Mouse (Mus musculus) gonadal fat pad, adult 2 months (tissue): ENCODE results near the gene Ifna6. TPM values are rescaled to one million over a fixed set of nuclear protein-coding genes. Genes with fewer than 3 reads are reported as not detected.
"Not testable (repeated sequence)": the region's sequence is repeated elsewhere in the genome, so short reads cannot be mapped to it uniquely, and the experiment has no call there.

Experiments used
- DNase-seq: peaks from one replicate; pipeline ENCODE4 v3.0.0-alpha.2; 2012; ENCODE audit warnings: low read depth
- polyA plus RNA-seq: library from polyadenylated mRNA; depleted of rRNA; stranded (reverse); fragments of >200 nt; gene quantifications from 2 replicates; pipeline ENCODE4 v1.2.3, GENCODE M21; 2012; rRNA removed

The Ifna6 gene
- not detected in 2 replicates for polyA plus RNA-seq

DNA sequence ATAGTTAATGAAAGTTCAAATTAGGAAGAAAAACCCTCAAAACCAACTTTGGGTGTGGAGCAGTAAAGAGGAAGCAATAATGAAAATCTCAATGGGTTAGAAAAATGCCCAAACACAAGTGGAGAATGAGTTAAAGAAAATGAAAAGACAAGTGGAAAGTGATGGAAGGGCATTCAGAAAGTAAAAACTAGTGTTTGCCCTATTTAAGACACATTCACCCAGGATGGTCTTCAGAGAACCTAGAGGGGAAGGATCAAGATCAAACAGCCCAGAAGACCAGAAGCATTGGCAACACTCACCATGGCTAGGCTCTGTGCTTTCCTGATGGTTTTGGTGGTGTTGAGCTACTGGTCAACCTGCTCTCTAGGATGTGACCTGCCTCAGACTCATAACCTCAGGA is at the start of gene Ifna6:
TSS of gene Ifna6 (plus strand) at position 301 of the 400 bp plus-strand sequence.
- DNase-seq, result not testable (repeated sequence)

- not testable (repeated sequence) for DNase-seq
Measured at GRCm38 (mm10) chr4:88779550-88779949, 47.7 kb upstream of the Ifna6 start, which contains the start of gene Gm13272. Gene Gm13272, plus strand, starts transcription at chr4:88779850.

- DNase-seq, result not testable (repeated sequence)
Measured at GRCm38 (mm10) chr4:88780320-88780719, 46.9 kb upstream of the Ifna6 start.

- DNase-seq, result not testable (repeated sequence)
Measured at GRCm38 (mm10) chr4:88781831-88782230, 45.4 kb upstream of the Ifna6 start, which contains the start of gene Ifnz. Gene Ifnz, plus strand, starts transcription at chr4:88782131.

- DNase-seq, result not testable (repeated sequence)
Measured at GRCm38 (mm10) chr4:88782335-88782734, 44.9 kb upstream of the Ifna6 start.

- DNase-seq, result not testable (repeated sequence)
Measured at GRCm38 (mm10) chr4:88785409-88785808, 41.8 kb upstream of the Ifna6 start, which contains the start of gene Gm13276. Gene Gm13276, plus strand, starts transcription at chr4:88785709.

GRCm38 (mm10) chr4:88788402-88788801 is 38.8 kb upstream of the Ifna6 start, which contains the start of gene Gm13277:
Gene Gm13277, plus strand, starts transcription at chr4:88788632.
- not testable (repeated sequence) for DNase-seq

GRCm38 (mm10) chr4:88791250-88791649 is 36.0 kb upstream of the Ifna6 start, which contains the start of gene Gm13278:
Gene Gm13278, plus strand, starts transcription at chr4:88791550.
- DNase-seq, result not testable (repeated sequence)

DNA sequence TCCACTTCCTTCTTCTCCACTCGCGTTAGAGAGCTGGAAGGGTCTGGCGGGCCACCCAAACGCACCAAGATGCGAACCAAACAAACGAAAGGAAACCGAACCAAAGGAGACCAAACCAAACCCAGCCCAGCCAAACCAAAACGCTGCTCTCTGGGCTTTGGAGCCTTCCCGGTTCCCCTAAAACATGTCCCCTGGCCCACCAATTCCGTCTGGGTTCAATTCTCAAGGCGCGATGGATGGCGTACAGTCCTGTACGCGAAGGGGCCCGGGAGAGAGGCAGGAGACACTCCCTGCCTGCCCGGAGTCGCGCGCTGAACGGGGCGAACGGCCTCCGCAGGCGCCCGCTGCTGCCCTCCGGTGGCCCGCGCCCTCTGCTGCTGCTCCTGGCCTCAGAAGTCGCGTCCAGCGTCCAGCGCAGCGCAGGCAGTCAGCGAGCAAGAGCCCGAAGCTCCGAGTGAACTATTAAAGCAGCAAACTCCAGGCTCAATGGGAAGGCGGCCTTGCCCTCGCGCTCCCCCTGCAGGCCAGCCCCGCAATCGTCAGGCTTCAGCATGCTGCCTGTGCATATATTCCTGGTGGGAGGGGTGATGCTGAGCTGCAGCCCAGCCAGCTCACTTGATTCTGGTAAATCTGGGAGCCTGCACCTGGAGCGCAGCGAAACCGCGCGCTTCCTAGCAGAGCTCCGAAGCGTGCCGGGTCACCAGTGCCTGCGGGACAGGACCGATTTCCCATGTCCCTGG is 33.1 kb upstream of the Ifna6 start, which contains the start of gene Gm13275:
TSS of gene Gm13275 (plus strand) at position 552 of the 740 bp plus-strand sequence.
- not testable (repeated sequence) for DNase-seq

DNA sequence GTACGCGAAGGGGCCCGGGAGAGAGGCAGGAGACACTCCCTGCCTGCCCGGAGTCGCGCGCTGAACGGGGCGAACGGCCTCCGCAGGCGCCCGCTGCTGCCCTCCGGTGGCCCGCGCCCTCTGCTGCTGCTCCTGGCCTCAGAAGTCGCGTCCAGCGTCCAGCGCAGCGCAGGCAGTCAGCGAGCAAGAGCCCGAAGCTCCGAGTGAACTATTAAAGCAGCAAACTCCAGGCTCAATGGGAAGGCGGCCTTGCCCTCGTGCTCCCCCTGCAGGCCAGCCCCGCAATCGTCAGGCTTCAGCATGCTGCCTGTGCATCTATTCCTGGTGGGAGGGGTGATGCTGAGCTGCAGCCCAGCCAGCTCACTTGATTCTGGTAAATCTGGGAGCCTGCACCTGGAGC is 30.1 kb upstream of the Ifna6 start, which contains the start of gene Gm13279:
TSS of gene Gm13279 (plus strand) at position 301 of the 400 bp plus-strand sequence.
- DNase-seq, result not testable (repeated sequence)

- not testable (repeated sequence) for DNase-seq
Measured at GRCm38 (mm10) chr4:88799365-88799764, 27.9 kb upstream of the Ifna6 start, which contains the start of gene Gm13285. Gene Gm13285, plus strand, starts transcription at chr4:88799665.

GRCm38 (mm10) chr4:88802954-88803353 is 24.3 kb upstream of the Ifna6 start, which contains the start of gene Gm13287:
Gene Gm13287, plus strand, starts transcription at chr4:88803254.
- not testable (repeated sequence) for DNase-seq

DNA sequence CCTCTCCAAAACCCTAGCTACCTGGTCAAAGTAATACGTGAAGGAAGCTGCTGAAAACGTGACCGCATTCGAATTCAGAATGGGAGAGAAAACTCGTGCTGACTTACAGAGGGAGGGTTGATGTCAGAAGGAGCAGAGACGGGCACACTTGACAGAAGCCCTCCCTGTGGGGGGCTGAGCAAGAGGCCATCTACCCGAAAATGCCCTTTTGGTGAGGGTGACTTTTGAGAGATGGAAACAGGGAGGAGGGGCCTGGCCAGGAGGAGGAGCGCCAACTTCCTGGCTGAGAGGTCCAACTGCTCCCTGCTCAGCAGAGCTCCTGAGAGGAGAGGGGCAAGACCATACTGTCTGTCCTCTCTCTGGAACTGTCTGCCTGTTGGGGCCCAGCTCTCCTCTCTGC is 22.0 kb upstream of the Ifna6 start, which contains the start of gene Gm13288:
TSS of gene Gm13288 (plus strand) at position 301 of the 400 bp plus-strand sequence.
- not testable (repeated sequence) for DNase-seq

DNA sequence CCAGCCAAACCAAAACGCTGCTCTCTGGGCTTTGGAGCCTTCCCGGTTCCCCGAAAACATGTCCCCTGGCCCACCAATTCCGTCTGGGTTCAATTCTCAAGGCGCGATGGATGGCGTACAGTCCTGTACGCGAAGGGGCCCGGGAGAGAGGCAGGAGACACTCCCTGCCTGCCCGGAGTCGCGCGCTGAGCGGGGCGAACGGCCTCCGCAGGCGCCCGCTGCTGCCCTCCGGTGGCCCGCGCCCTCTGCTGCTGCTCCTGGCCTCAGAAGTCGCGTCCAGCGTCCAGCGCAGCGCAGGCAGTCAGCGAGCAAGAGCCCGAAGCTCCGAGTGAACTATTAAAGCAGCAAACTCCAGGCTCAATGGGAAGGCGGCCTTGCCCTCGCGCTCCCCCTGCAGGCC is 21.5 kb upstream of the Ifna6 start:
- DNase-seq, result not testable (repeated sequence)

- no peak for DNase-seq
Measured at GRCm38 (mm10) chr4:88815928-88816327, 11.3 kb upstream of the Ifna6 start, which contains the start of gene Ifna7. Gene Ifna7, plus strand, starts transcription at chr4:88816228.

GRCm38 (mm10) chr4:88819659-88820058 is 7.6 kb upstream of the Ifna6 start, which contains the start of gene Ifna11:
Gene Ifna11, plus strand, starts transcription at chr4:88819959.
- no peak for DNase-seq

- DNase-seq, result no peak
Measured at GRCm38 (mm10) chr4:88822995-88823394, 4.2 kb upstream of the Ifna6 start.

- no peak for DNase-seq
Measured at GRCm38 (mm10) chr4:88830523-88830922, 3.3 kb downstream of the Ifna6 start.

DNA sequence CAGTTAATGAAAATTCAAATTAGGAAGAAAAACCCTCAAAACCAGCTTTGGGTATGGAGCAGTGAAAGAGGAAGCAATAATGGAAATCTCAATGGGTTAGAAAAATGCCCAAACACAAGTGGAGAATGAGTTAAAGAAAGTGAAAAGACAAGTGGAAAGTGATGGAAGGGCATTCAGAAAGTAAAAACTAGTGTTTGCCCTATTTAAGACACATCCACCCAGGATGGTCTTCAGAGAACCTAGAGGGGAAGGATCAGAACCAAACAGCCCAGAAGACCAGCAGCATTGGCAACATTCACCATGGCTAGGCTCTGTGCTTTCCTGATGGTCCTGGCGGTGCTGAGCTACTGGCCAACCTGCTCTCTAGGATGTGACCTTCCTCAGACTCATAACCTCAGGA is 8.0 kb downstream of the Ifna6 start, which contains the start of gene Ifna5:
TSS of gene Ifna5 (plus strand) at position 301 of the 400 bp plus-strand sequence.
- DNase-seq, result not testable (repeated sequence)

- DNase-seq, result no peak
Measured at GRCm38 (mm10) chr4:88838828-88839227, 11.6 kb downstream of the Ifna6 start.

GRCm38 (mm10) chr4:88840058-88840457 is 12.8 kb downstream of the Ifna6 start:
- DNase-seq, result no peak

DNA sequence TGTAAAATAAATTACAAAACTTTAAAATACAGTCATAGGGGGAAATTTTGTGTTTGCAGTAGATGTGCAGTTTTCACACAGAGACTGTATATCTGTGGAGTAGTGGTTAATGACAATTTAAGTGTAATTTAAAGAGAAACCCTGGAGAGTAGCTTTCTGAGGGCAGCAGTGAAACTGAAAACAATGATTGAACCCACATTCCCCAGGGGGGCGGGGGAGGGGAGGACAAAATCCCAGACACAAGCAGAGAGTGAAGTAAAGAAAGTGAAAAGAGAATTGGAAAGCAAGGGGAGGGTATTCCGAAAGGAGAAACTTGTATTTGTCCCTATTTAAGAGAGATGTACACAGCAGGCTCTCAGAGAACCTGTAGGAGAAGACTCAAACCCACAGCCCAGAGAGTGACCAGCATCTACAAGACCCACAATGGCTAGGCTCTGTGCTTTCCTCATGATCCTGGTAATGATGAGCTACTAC is 14.3 kb downstream of the Ifna6 start, which contains the start of gene Ifna4:
TSS of gene Ifna4 (plus strand) at position 424 of the 474 bp plus-strand sequence.
- no peak for DNase-seq
